Mouse (Mus musculus): ENCODE data around the gene Plvap.

- TF ChIP-seq CTCF (conservative IDR thresholded peaks at IDR 0.05; ENCODE audit: low read length) (no peak), NANOG (IDR thresholded peaks at IDR 0.05; ENCODE audit: borderline replicate concordance, low read length) (no peak)
Measured at GRCm38 (mm10) chr8:71552770-71553169, 41.2 kb upstream of the Plvap start.
